Mouse (Mus musculus): Measurements from ENCODE around the gene Sap30l. TPM values are rescaled to one million over a fixed set of nuclear protein-coding genes. Genes with fewer than 3 reads are reported as not detected.

The Sap30l gene
- polyA plus RNA-seq (2012; rRNA removed): 32.7 and 37.2 TPM in 2 replicates

DNA sequence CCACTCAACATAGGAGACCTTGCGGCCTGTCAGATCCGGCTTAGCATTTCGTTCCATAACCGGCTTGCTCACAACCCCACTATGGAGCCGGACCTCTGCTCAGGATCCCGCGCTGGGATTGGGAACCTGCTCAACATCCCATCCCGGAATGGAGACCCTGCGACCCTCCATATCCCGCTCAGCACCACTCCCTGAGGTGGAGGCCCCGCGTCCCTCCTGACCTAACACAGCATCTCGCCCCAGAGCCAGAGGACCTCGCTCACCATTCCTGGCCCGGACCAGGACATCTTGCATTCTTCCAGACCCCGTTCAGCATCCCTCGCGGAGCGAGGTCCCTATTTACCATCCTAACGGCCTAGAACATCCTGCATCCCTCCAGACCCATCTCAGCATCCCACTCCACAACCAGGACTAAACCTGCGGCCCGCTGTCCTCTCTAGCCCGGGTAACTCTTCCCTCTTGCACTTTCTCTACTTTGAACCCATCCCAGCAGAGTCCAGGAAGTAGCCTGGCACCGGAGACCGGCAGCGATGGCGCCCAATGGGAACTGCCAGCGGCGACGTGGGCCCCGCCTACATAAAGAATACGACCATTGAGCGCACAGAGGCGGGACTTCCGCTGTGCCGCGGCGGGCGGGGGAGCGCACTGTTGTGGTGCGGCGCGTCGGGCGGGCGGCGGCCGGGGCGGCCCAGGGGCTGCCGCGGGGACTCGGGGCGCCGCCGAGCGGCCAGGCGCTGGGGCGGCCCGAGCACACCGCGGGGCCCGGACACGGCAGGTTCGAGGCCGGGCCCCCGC is at the start of gene Sap30l:
Sap30l (plus strand) TSS at position 667 of the 795 bp plus-strand sequence.

GRCm38 (mm10) chr11:57832552-57833201 is 31.2 kb downstream of the Sap30l start, which contains the start of gene Hand1:
Gene Hand1 (minus strand): TSS chr11:57832818.

Other genes with a start within 250 kb of the Sap30l start
- 12.8 and 15.4 TPM in 2 replicates for gene Galnt10, start 156.2 kb upstream of the Sap30l start, polyA plus RNA-seq (2012; rRNA removed)
- 0.30 TPM in 1 of 2 replicates, not detected in the other for gene Hand1, start 31.2 kb downstream of the Sap30l start, polyA plus RNA-seq (2012; rRNA removed)
- gene Larp1, start 207.4 kb downstream of the Sap30l start, polyA plus RNA-seq (2012; rRNA removed): 45.5 and 48.0 TPM in 2 replicates

Data from central nervous system, embryonic 14 days (tissue).